Comparison of ENCODE assay signal across 8 mouse cellular contexts in the genomic region with DNA sequence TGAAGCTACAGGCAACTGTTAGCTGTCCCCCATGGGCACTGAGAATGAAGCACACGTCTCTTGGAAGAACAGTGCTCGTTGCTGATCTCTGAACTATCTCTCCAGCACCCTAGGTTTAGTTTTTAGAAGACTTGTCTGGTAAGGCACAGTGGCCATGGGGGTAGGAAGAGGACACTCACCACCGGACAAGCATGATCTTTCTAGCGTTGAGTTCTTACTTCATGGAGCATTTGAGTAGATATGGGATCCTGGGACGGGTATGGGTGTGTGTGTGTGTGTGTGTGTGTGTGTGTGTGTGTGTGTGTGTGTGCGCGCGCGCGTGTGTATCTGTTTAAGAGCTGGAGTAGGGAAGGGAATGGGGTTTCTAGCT. TPM values are rescaled to one million over a fixed set of nuclear protein-coding genes. Genes with fewer than 3 reads are reported as not detected.
A peak's percentile ranks its signal among the peaks of the same experiment; 100 is the strongest.
DNase-seq lines count a peak whose midpoint lies in the region; ATAC-seq and TF ChIP-seq lines count a peak whose summit lies in the region.

A gene (minus strand): TSS at position 170 of the 370 bp plus-strand sequence.

- peak within 1 kb of the TSS; percentile 80 for H3K4me3 ChIP-seq in kidney, embryonic 16.5 days (ENCODE audit: low read length)
- peak within 1 kb of the TSS; percentile 64 for H3K4me3 ChIP-seq in heart, postnatal 0 days (ENCODE audit: low read depth, low read length)
- H3K4me3 ChIP-seq in liver, embryonic 11.5 days (ENCODE audit: low read depth, low read length) = peak within 1 kb of the TSS; percentile 80

- H3K9me3 ChIP-seq in kidney, embryonic 16.5 days (ENCODE audit: low read length) = no peaks in the 10 kb centered on the region
- no peaks in the 10 kb centered on the region for H3K9me3 ChIP-seq in heart, postnatal 0 days (replicated peaks; ENCODE audit: control insufficient read depth, low read length)
- no peaks in the 10 kb centered on the region for H3K9me3 ChIP-seq in liver, embryonic 11.5 days (ENCODE audit: control insufficient read depth, low read length)

- H3K4me2 ChIP-seq in kidney, embryonic 16.5 days (replicated peaks; ENCODE audit: low read depth, low read length) = peak within 1 kb of the TSS; percentile 99
- peak within 1 kb of the TSS; percentile 99 for H3K4me2 ChIP-seq in heart, postnatal 0 days (ENCODE audit: low read depth, low read length)
- H3K4me2 ChIP-seq in liver, embryonic 11.5 days = peak within 1 kb of the TSS; percentile 100

- no peak for DNase-seq in kidney, postnatal 4 days
- no peak for DNase-seq in adrenal gland, postnatal 14 days
- no peak for DNase-seq in heart, postnatal 0 days (ENCODE audit: low spot score)
- no peak for DNase-seq in liver, embryonic 11.5 days (ENCODE audit: low spot score)
- DNase-seq in urinary bladder, postnatal 10 days (ENCODE audit: low spot score) = no peak
- DNase-seq in retina, embryonic 14.5 days (ENCODE audit: low spot score) = no peak
- no peak for DNase-seq in spleen, postnatal 14 days (ENCODE audit: low spot score in 2 of 2)

- TF ChIP-seq CTCF in heart, postnatal 0 days (IDR thresholded peaks at IDR 0.05; ENCODE audit: low read depth) = no peak

- 78% methylated on average over 10 of the region's 10 CpGs for WGBS in kidney, embryonic 16.5 days
- WGBS in heart, postnatal 0 days = 79% methylated on average over 10 of the region's 10 CpGs
- WGBS in liver, embryonic 11.5 days = 69% methylated on average over 10 of the region's 10 CpGs

- TF ChIP-seq EP300 in heart, postnatal 0 days (IDR thresholded peaks at IDR 0.05; ENCODE audit: low read depth) = no peak

- H3K9ac ChIP-seq in kidney, embryonic 16.5 days (replicated peaks; ENCODE audit: low read length) = peak within 1 kb of the TSS; percentile 89
- no peak within 1 kb of the TSS; the same call in 1 of the 2 replicates for H3K9ac ChIP-seq in heart, postnatal 0 days (replicated peaks; ENCODE audit: low read depth, low read length)
- H3K9ac ChIP-seq in liver, embryonic 11.5 days (ENCODE audit: low read depth, low read length) = peak within 1 kb of the TSS; percentile 63

- no peak for ATAC-seq in kidney, embryonic 16.5 days (ENCODE audit: low FRiP score, low TSS enrichment)
- no peak for ATAC-seq in heart, postnatal 0 days (ENCODE audit: insufficient read depth, low read depth)
- no peak for ATAC-seq in liver, embryonic 11.5 days (replicated peaks; ENCODE audit: low FRiP score)

- H3K36me3 ChIP-seq in kidney, embryonic 16.5 days (ENCODE audit: insufficient read depth, low read length) = peaks cover 27% of the 10 kb centered on the region
- peaks cover 24% of the 10 kb centered on the region for H3K36me3 ChIP-seq in heart, postnatal 0 days (replicated peaks; ENCODE audit: control insufficient read depth, insufficient read depth, low read length)
- H3K36me3 ChIP-seq in liver, embryonic 11.5 days (ENCODE audit: control insufficient read depth, insufficient read depth, low read length) = peaks cover 22% of the 10 kb centered on the region

- peak within 1 kb of the TSS; percentile 89 for H3K27ac ChIP-seq in kidney, embryonic 16.5 days (ENCODE audit: low read length)
- peak within 1 kb of the TSS; percentile 81 for H3K27ac ChIP-seq in heart, postnatal 0 days (ENCODE audit: low read depth)
- H3K27ac ChIP-seq in liver, embryonic 11.5 days (ENCODE audit: low read depth, low read length) = peak within 1 kb of the TSS; percentile 88

- peaks cover 49% of the 10 kb centered on the region for H3K4me1 ChIP-seq in kidney, embryonic 16.5 days (ENCODE audit: insufficient read depth, low read length)
- H3K4me1 ChIP-seq in heart, postnatal 0 days (ENCODE audit: control insufficient read depth, insufficient read depth) = peaks cover 27% of the 10 kb centered on the region
- H3K4me1 ChIP-seq in liver, embryonic 11.5 days (replicated peaks; ENCODE audit: control insufficient read depth, insufficient read depth, low read length) = peaks cover 54% of the 10 kb centered on the region

- peaks cover 18% of the 10 kb centered on the region for H3K27me3 ChIP-seq in kidney, embryonic 16.5 days (ENCODE audit: insufficient read depth, low read length)
- peaks cover 22% of the 10 kb centered on the region; the same call in 1 of the 2 replicates for H3K27me3 ChIP-seq in heart, postnatal 0 days (ENCODE audit: control insufficient read depth, insufficient read depth, low read length)
- peaks cover 31% of the 10 kb centered on the region for H3K27me3 ChIP-seq in liver, embryonic 11.5 days (replicated peaks; ENCODE audit: control insufficient read depth, insufficient read depth, low read length)

RNA-seq across cellular contexts. Expression of the gene that starts here (rescaled TPM):
- 6.4 and 7.3 TPM in 2 replicates for polyA plus RNA-seq in kidney, embryonic 16.5 days (2015; fragmentation: Nextera tagmentation; extraction: Ambion mirVana)
- total RNA-seq in adrenal gland, postnatal 14 days (2021) = 69.9 and 137 TPM in 2 replicates
- total RNA-seq in heart, postnatal 0 days (2014; rRNA removed; ENCODE audit: low replicate concordance) = 2.8 and 5.9 TPM in 2 replicates
- 1.0 and 1.1 TPM in 2 replicates for polyA plus RNA-seq in heart, postnatal 0 days (2015; fragmentation: Nextera tagmentation; extraction: Ambion mirVana)
- 2.8 and 3.1 TPM in 2 replicates for polyA plus RNA-seq in liver, embryonic 11.5 days (2014; fragmentation: Nextera tagmentation; extraction: Ambion mirVana)

Comparison
In these comparisons a context has a peak if more than half of its experiments do, and no peak if none do; other contexts are left out.
1. RNA of the gene that starts here (total RNA-seq): 69.9 to 137 TPM in adrenal gland, postnatal 14 days; 2.8 to 5.9 TPM in heart, postnatal 0 days; every median in the first group is over 10 times any median in the second.
2. Peak in every context shown above with its lines, with median percentiles within 50 percentile points of each other: H3K27ac ChIP-seq, H3K4me2 ChIP-seq and H3K4me3 ChIP-seq.